Mouse (Mus musculus): ENCODE data around the gene Kiss1. TPM values are rescaled to one million over a fixed set of nuclear protein-coding genes. Genes with fewer than 3 reads are reported as not detected.

Gene Kiss1
- total and polyA plus RNA-seq, 2 experiments from 2014 or later: not detected

DNA sequence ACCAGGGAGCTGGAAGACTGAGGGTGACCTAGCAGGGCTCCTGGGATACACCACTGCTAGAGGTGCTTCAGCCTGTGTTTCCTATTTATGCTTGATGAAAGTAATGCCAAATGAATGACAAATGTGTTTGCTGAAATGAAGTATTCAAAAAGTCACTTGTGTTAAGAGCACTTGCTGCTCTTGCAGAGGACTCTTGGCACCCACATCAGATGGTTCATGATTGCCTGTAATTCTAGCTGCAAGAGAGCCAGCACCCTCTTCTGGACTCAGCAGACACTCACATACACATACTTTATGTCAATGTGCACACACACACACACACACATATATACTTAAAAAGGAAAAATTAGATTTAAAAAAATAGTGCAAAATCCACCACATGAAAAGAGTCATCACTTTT, 29.1 kb upstream of the Kiss1 start:
- DNase-seq (ENCODE audit: low spot score) (no peak), ATAC-seq (ENCODE audit: insufficient read depth, low read depth) (no peak)
- Histone ChIP-seq H3K9me3 (replicated peaks; ENCODE audit: control insufficient read depth, low read length) (no peaks in the 10 kb centered on the region), H3K36me3 (replicated peaks; ENCODE audit: control insufficient read depth, insufficient read depth, low read length) (peaks cover 16% of the 10 kb centered on the region), H3K4me2 (ENCODE audit: low read depth, low read length) (no peak overlapping the region), H3K9ac (replicated peaks; ENCODE audit: low read depth, low read length) (no peak overlapping the region), H3K27me3 (ENCODE audit: control insufficient read depth, insufficient read depth, low read length) (no peaks in the 10 kb centered on the region), H3K27ac (ENCODE audit: low read depth) (no peak overlapping the region), H3K4me3 (ENCODE audit: low read depth, low read length) (no peak overlapping the region), H3K4me1 (ENCODE audit: control insufficient read depth, insufficient read depth) (peaks cover 9% of the 10 kb centered on the region; the same call in 1 of the 2 replicates)
- no peak for TF ChIP-seq CTCF (IDR thresholded peaks at IDR 0.05; ENCODE audit: low read depth)
- no peak for TF ChIP-seq EP300 (IDR thresholded peaks at IDR 0.05; ENCODE audit: low read depth)

- Histone ChIP-seq H3K27ac (ENCODE audit: low read depth) (peak overlapping the region; percentile 62; the same call in 1 of the 2 replicates), H3K36me3 (replicated peaks; ENCODE audit: control insufficient read depth, insufficient read depth, low read length) (peaks cover 3% of the 10 kb centered on the region)
- ATAC-seq (ENCODE audit: insufficient read depth, low read depth): peak; percentile 93
Measured at GRCm38 (mm10) chr1:133296376-133296775, 25.3 kb upstream of the Kiss1 start.

GRCm38 (mm10) chr1:133298816-133299215, 22.9 kb upstream of the Kiss1 start:
- H3K4me1 ChIP-seq (ENCODE audit: control insufficient read depth, insufficient read depth): peaks cover 17% of the 10 kb centered on the region; the same call in 1 of the 2 replicates
- no peak for TF ChIP-seq CTCF (IDR thresholded peaks at IDR 0.05; ENCODE audit: low read depth)
- TF ChIP-seq EP300 (IDR thresholded peaks at IDR 0.05; ENCODE audit: low read depth): no peak
- H3K27ac ChIP-seq (ENCODE audit: low read depth): no peak overlapping the region
- no peak overlapping the region for H3K9ac ChIP-seq (replicated peaks; ENCODE audit: low read depth, low read length)
- no peak overlapping the region for H3K4me3 ChIP-seq (ENCODE audit: low read depth, low read length)
- H3K27me3 ChIP-seq (ENCODE audit: control insufficient read depth, insufficient read depth, low read length): no peaks in the 10 kb centered on the region
- H3K36me3 ChIP-seq (replicated peaks; ENCODE audit: control insufficient read depth, insufficient read depth, low read length): no peaks in the 10 kb centered on the region
- WGBS: 53% methylated on average over 14 of the region's 14 CpGs
- no peak overlapping the region for H3K4me2 ChIP-seq (ENCODE audit: low read depth, low read length)
- ATAC-seq (ENCODE audit: insufficient read depth, low read depth) (no peak), DNase-seq (ENCODE audit: low spot score) (no peak)
- H3K9me3 ChIP-seq (replicated peaks; ENCODE audit: control insufficient read depth, low read length): no peaks in the 10 kb centered on the region

More at GRCm38 (mm10) chr1:133296376-133296775, 25.3 kb upstream of the Kiss1 start:
- no peak overlapping the region for H3K9ac ChIP-seq (replicated peaks; ENCODE audit: low read depth, low read length)
- DNase-seq (ENCODE audit: low spot score): peak; percentile 88
- H3K27me3 ChIP-seq (ENCODE audit: control insufficient read depth, insufficient read depth, low read length): no peaks in the 10 kb centered on the region
- WGBS: 40% methylated on average over 9 of the region's 9 CpGs
- no peak for TF ChIP-seq CTCF (IDR thresholded peaks at IDR 0.05; ENCODE audit: low read depth)
- no peak overlapping the region for H3K4me2 ChIP-seq (ENCODE audit: low read depth, low read length)
- H3K4me1 ChIP-seq (ENCODE audit: control insufficient read depth, insufficient read depth): peaks cover 9% of the 10 kb centered on the region; the same call in 1 of the 2 replicates
- H3K9me3 ChIP-seq (replicated peaks; ENCODE audit: control insufficient read depth, low read length): no peaks in the 10 kb centered on the region
- H3K4me3 ChIP-seq (ENCODE audit: low read depth, low read length): no peak overlapping the region

DNA sequence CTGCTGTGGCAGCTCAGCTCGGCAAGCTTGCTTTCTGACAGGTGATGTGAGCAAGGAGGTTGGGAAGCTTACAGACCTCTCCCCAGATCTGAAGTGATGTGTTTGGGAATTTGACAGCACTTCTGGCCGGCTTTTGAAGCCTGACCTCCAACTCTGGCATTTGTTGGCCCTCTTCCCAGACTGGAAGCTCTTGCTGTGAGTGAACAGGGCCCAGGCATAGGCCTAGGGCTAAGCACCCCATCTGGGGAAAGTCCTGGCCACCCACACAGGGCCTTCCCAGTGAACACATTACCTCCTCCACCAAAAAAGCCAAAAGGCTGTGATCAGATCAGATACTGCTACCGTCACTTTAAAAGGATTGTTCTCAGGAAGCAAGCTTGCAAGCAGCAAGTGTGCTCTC, 19.1 kb upstream of the Kiss1 start:
- H3K9ac ChIP-seq (replicated peaks; ENCODE audit: low read depth, low read length): no peak overlapping the region
- no peaks in the 10 kb centered on the region for H3K27me3 ChIP-seq (ENCODE audit: control insufficient read depth, insufficient read depth, low read length)
- H3K9me3 ChIP-seq (replicated peaks; ENCODE audit: control insufficient read depth, low read length): no peaks in the 10 kb centered on the region
- 15% methylated on average over 3 of the region's 3 CpGs for WGBS
- peak; percentile 72 for DNase-seq (ENCODE audit: low spot score)
- peak; percentile 77 for ATAC-seq (ENCODE audit: insufficient read depth, low read depth)
- H3K27ac ChIP-seq (ENCODE audit: low read depth): peak overlapping the region; percentile 77
- peaks cover 7% of the 10 kb centered on the region; the same call in 1 of the 2 replicates for H3K4me1 ChIP-seq (ENCODE audit: control insufficient read depth, insufficient read depth)
- no peaks in the 10 kb centered on the region for H3K36me3 ChIP-seq (replicated peaks; ENCODE audit: control insufficient read depth, insufficient read depth, low read length)
- no peak overlapping the region for H3K4me3 ChIP-seq (ENCODE audit: low read depth, low read length)
- H3K4me2 ChIP-seq (ENCODE audit: low read depth, low read length): no peak overlapping the region
- TF ChIP-seq EP300 (IDR thresholded peaks at IDR 0.05; ENCODE audit: low read depth) (no peak), CTCF (IDR thresholded peaks at IDR 0.05; ENCODE audit: low read depth) (no peak)

GRCm38 (mm10) chr1:133306842-133307241, 14.8 kb upstream of the Kiss1 start:
- Histone ChIP-seq H3K36me3 (replicated peaks; ENCODE audit: control insufficient read depth, insufficient read depth, low read length) (no peaks in the 10 kb centered on the region), H3K4me3 (ENCODE audit: low read depth, low read length) (no peak overlapping the region), H3K27ac (ENCODE audit: low read depth) (no peak overlapping the region), H3K27me3 (ENCODE audit: control insufficient read depth, insufficient read depth, low read length) (no peaks in the 10 kb centered on the region), H3K4me1 (ENCODE audit: control insufficient read depth, insufficient read depth) (peaks cover 5% of the 10 kb centered on the region; the same call in 1 of the 2 replicates), H3K9me3 (replicated peaks; ENCODE audit: control insufficient read depth, low read length) (no peaks in the 10 kb centered on the region), H3K9ac (replicated peaks; ENCODE audit: low read depth, low read length) (no peak overlapping the region), H3K4me2 (ENCODE audit: low read depth, low read length) (no peak overlapping the region)
- ATAC-seq (ENCODE audit: insufficient read depth, low read depth) (peak; percentile 16; the same call in 1 of the 2 replicates), DNase-seq (ENCODE audit: low spot score) (peak; percentile 71)
- 10% methylated on average over 4 of the region's 4 CpGs for WGBS
- peak; percentile 91 for TF ChIP-seq CTCF (IDR thresholded peaks at IDR 0.05; ENCODE audit: low read depth)
- no peak for TF ChIP-seq EP300 (IDR thresholded peaks at IDR 0.05; ENCODE audit: low read depth)

GRCm38 (mm10) chr1:133307318-133307717, 14.4 kb upstream of the Kiss1 start:
- H3K27me3 ChIP-seq (ENCODE audit: control insufficient read depth, insufficient read depth, low read length): no peaks in the 10 kb centered on the region
- H3K4me2 ChIP-seq (ENCODE audit: low read depth, low read length): no peak overlapping the region
- 7% methylated on average over 6 of the region's 6 CpGs for WGBS
- no peaks in the 10 kb centered on the region for H3K9me3 ChIP-seq (replicated peaks; ENCODE audit: control insufficient read depth, low read length)
- H3K27ac ChIP-seq (ENCODE audit: low read depth): no peak overlapping the region
- peak; percentile 85 for TF ChIP-seq CTCF (IDR thresholded peaks at IDR 0.05; ENCODE audit: low read depth)
- no peak for TF ChIP-seq EP300 (IDR thresholded peaks at IDR 0.05; ENCODE audit: low read depth)
- ATAC-seq (ENCODE audit: insufficient read depth, low read depth) (peak; percentile 33; the same call in 1 of the 2 replicates), DNase-seq (ENCODE audit: low spot score) (peak; percentile 84)
- peaks cover under 1% of the 10 kb centered on the region; the same call in 1 of the 2 replicates for H3K4me1 ChIP-seq (ENCODE audit: control insufficient read depth, insufficient read depth)
- no peaks in the 10 kb centered on the region for H3K36me3 ChIP-seq (replicated peaks; ENCODE audit: control insufficient read depth, insufficient read depth, low read length)
- H3K9ac ChIP-seq (replicated peaks; ENCODE audit: low read depth, low read length): no peak overlapping the region
- H3K4me3 ChIP-seq (ENCODE audit: low read depth, low read length): no peak overlapping the region
